Mouse (Mus musculus) kidney, postnatal 14 days (tissue): ENCODE results near the gene Myo10.

Source experiments
- DNase-seq: peaks from one replicate; pipeline ENCODE4 v3.0.0; 2022; ENCODE audit warnings: mixed read lengths

The Myo10 gene

DNA sequence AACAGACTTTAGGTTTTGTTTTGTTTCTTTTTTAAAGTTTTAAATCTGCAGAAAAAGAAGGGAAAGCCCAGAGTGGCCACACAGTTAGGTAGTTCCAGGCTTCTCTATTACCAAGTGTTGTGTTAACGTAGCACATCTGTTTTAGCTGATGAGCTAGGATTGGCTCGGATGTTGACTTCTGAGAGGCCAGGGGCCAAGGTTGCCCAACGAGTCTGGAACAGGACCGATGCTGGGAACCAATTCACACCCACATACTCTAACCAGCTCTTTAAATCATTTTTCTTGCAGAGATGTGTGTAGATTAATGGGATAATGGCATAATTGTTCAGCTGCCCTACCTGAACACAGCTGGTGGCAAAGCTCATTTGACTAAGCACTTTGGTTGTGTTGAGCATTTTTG is 1.8 kb upstream of the Myo10 start:
- no peak for DNase-seq

DNA sequence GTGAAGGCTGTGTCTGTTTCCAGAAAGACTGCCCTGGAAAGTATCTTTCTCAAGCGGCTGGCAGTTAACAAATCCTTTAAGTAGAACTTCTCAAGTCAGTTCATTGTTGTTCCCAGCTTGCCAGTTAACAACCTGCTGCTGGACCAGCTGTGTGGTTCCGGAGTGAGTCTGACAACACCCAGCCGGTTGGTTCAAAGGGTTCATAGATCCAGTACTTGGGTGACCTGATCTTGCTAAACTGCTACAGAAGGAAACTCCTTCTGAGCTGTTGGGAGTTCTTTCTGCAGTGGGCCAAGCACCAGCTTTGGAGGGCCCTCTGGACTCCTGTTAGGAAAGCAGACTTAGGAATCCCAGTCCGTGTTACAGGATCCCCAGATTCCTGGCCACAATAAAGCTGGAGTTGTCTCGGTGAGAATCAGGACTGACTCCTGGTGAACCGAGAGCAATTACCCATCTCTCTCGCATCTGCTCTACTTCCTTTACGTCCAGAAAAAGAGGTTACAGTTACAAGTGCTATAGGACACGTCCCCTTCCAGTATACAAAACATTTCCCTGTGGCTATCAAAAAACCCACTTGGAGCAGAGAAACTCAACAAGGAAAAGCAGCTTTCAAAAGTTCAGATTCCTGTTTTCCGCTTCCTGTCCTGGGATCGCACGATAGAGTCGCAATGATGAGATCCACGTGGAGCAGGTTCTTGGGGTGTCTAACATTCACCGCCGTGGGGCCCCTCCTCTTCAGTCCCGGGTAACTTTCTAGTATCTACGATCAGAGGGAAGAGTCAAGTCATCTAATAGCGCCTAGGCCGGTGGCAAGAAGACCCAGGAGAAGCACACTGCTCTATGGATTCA is 750 bp upstream of the Myo10 start:
- no peak for DNase-seq

DNA sequence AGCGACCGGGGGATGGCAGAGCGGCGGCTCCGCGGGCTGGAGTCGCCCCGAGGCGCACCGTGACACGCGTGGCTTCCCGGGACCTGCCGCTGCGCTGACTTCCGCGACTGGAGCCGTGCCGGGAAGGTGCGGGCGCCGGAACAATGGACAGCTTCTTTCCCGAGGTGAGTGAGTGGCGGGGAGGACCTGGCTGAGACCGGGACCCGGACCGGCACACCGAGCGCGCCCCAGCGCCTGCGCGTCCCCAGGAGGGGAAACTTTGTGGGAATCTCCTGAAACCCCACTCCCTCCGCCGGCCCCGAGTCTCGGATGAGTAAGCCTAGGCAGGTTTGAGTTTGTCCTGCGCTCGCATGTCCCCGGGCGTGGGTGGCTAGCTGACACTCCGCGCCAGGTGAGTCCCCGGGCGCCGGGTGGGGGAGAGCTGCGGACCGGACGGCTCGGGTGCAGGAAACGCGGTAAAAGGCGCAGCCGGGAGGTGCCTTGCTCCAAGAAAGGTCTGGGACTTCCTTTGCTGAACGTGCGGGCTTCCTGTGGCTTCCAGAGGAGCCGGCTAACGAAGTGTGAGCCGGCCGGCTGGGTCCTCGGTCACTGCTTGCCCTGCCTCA is 644 bp downstream of the Myo10 start:
- DNase-seq = peak; percentile 74

DNA sequence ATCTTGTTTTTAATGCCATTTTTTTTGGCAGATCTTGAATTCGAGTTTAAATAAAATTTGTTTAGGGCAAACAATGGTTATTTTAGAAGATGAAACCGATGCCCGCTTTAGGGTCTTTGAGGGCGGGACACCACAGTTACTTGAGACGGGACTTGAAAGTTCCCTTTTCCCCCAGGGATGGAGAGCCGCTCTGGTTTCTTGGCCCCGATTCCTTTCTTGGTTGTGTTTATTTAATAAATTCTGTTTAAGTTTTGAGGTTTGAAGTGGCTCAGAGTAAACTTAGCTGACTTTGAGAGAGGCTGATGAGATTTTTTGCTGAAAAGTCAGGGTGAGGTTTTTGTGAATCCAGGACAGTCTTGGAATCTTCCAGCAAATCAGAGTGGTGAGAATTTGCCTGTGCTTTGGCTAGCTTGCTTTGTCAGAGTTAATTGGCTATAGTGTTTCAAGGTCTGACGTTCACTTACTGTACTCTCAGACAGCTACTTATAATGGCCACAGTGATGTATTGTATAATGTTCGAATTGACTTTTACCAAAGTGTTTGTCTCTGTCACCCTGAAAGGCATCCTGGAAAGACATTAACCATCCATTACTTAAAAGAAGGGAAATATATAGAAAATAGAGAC is 1.3 kb downstream of the Myo10 start:
- no peak for DNase-seq

DNA sequence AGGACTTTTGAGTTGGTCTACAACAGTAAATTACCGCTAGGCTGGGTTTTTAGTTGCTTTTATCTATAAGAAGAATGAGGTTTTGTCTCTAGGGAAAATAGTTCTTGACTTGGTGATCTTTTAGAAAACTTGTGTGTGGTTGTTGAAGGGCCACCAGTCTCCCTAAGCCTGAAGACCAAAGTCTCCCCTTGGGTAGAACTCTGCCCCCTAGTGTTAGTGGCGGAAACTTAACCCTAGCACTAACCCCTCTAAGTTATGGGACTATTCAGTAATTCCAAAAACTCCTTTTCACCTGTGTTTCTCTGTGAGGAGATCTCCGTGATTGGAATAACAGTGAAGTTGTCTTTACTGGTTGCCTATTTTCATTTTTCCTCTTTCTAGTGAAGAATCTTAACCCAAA is 1.9 kb downstream of the Myo10 start:
- DNase-seq = peak; percentile 62

DNA sequence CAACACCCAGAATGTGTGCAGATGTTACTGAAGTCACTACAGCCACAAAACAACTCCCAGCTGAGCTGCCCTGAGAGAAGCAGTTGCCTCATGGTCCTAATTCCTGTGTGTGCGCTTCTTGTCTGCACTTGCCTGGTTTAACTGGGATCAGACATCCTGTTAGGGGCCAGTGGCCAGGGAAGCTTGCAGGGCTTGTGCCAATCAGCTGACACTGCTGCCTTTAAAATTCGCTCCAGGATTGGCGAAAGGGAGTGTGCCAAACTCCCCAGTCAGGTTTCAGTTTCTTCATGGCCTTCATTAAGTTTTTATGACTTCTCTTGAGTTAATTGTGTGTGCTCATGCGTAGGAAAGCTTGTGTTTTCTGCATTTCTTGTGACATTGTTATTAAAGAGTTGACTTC is 3.1 kb downstream of the Myo10 start:
- DNase-seq = peak; percentile 85

DNA sequence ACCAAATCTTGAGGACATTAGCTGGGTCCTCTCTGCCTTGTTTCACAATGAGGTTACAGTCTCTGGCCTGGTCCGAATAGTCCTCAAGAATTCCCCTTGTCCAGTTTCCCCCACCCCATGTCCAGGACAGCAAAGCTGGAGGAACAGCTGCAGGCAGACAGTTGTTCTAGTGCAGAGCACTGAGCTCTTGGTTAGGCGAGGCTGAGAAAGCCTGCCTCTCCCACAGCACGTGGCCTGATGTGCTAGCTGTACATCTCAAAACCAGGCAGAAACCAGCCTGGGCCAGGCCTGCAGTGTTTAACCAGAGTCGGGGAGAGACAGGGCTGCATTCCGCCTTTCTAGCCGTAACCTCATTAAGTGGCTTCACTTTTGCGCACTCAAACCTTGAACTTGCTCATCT is 4.7 kb downstream of the Myo10 start:
- no peak for DNase-seq

DNA sequence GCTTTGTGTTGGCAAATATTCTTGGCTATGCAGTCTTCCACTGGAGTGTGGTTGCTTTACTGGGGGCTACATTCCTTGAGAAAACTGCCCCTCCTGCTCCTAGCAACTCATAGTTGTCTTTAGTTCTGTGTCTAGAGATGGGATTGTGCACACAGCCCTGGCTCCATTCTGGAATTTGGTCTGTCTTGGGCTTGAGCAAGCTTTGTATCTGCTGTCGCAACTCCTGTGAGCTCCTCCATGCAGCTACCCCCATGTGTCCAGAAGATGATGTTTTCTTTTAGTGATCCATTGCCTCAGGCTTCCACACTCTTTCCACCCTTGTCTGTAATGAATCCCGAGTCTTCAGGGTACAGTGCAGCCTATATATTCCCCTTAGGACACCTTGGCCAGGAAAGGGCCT is 5.9 kb downstream of the Myo10 start:
- no peak for DNase-seq

DNA sequence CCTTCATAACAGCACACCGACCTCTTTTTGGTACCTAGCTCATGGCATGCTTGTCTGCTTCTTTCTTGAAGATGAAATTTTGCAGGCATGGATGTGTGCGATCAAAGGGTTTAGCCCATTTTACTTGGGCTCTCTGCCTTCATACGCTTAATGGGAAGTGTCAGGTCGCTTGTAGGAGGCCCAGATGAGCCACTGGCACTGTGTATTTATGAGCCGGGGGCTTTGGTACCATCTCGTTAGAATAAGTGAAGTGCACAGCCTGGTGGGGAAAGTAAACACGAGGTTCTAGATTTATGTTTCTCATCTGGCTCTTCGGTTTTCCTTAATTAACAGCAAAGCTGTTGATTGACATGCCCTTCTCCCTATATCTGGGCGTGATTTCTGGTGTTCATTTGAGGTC is 8.4 kb downstream of the Myo10 start:
- DNase-seq = no peak

DNA sequence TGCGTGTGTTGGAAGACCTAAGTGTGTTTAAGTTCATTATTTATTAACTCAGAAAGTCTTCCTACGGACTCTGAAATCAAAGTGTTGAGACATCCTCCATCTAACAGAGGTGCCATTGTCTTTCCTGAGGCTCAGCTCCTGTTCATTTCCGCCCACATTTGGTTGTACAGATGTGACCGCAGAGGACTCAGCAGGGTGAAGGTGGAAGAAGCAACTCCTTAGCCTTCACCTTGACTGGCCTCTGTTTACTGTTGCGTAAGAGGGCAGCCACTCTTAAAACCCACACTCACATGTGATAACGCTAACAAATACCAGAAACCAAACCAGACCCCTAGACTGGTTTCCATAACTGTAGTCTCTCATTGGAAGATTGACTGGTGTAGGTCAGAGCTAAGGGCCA is 9.0 kb downstream of the Myo10 start:
- no peak for DNase-seq

DNA sequence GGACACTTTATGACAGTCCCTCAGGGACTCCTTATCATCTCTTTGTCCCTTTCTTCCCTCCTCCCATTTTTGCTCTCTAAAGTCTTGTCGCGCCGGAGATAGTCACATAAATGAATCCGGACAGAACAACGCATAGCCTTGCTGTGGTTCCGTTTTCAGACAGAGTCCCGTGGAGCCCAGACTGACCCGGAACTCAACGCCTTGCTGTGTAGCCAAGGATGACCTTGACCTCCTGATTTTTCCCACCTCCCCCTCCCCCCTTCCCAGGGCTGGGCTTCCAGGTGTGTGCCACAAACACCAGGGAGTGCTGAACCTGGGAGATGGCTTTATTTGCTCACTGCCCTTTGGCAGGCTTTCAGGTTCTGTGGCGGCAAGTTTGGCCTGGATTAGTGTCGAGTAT is 10.6 kb downstream of the Myo10 start:
- DNase-seq = peak; percentile 57

DNA sequence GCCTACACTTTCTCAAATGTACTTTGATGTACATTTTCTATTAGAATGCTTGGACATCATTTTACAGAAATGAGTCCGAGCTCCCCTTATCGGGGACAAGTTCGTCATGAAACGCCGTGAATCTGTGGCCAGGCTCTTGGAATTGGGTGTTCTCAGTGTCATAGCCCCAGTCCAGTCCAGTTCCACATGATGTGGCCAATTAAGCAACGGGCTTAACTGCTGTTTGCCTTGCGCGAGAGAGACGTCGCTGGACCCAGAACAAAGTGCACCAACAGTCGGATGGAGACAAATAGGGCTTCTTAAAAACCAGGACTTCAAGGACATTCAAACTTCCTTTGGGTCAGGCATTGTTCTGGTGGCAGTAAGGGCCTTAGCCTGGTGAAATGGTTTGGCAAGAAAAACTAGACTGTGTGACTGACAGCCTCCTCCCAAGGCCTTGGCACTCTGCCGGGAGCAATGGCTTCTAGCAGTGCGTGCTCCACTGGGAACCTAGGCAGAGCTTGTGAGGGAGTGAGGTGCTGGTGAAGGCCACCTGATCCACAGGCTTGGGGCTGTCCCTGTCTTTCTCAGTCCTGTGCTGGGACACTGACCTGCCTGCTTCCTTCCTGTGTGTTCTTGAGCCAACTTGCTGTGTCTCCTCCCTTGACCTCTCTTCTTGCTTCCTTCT is 11.5 kb downstream of the Myo10 start:
- peak; percentile 85 for DNase-seq

DNA sequence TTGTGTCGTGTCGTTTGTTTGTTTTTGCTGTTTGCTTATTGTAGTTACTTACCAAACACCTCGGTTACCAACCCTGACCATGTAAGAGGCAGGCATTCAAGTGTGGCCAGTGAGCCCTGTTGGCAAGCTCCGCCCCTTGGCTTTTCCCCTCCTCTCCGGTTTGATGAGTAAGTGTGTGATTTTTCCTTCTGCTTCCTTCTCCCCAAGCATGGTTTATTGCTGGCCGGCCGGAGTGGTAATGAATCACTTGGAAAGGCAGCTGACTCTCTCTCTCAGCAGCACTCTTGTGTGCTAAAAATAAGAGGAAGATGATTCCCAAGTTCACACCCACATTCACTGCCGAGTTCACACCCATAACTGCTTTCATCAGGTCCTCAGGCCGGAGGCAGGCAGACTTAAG is 15.4 kb downstream of the Myo10 start:
- peak; percentile 83 for DNase-seq

DNA sequence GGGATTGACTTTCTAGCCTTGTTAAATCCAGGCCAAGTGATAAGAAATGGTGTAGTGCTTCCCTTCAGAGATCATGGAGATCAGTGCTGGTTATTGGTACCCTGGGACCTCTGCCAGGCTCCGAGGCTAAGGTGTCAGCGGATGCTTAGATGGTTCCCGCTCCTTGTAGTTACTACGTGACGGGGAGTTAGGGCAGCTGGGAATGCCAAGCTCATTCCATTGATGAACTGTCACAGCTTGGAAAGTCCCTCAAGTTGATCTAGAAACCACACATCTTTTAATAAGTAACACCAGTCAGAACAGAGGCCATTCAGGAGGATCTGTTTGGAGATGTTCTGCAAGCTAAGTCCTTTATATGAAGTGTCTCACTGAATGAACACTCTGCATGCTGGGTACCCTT is 16.9 kb downstream of the Myo10 start:
- DNase-seq = no peak

DNA sequence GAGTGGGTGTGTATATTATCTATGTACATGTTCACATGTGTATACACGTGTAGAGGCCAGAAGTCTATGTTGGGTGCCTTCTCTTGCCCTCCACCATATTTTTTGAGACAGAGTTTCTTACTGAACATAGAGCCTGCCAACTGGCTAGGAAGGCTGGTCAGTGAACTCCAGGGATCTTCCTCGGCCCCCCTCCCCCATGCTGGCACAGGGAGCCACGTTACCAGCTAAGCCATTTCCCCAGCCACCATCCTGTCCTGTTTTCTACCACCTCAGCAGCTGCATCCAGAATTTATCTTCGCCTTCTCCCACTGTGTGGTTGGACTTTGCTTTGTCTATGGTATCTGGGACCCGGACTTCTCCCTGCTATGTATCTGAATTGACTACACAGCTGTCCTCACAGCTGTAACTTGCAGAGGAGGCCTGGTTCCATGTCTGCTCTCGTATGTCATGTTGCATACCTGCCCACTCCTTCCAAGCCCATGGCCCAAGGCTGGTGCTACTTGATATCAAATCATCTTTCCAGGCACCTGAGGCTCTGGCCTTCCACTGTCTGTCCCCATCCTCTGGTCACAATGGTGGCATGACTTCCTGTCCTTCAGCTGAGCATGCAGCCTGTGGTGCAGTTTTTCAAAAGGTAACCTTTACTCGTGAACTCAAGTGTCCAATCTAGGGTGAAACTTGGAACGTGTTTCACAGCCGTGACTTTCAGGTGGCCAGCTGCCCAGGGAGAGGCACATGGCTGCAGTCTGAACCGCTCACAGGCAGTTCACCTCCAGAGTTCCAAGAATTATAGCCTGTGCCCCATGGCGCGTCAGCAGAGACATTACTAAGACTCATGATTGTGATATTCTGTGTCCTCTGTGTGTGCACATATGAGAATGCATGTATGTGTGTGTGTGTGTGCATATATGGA is 18.8 kb downstream of the Myo10 start:
- peak; percentile 81 for DNase-seq

DNA sequence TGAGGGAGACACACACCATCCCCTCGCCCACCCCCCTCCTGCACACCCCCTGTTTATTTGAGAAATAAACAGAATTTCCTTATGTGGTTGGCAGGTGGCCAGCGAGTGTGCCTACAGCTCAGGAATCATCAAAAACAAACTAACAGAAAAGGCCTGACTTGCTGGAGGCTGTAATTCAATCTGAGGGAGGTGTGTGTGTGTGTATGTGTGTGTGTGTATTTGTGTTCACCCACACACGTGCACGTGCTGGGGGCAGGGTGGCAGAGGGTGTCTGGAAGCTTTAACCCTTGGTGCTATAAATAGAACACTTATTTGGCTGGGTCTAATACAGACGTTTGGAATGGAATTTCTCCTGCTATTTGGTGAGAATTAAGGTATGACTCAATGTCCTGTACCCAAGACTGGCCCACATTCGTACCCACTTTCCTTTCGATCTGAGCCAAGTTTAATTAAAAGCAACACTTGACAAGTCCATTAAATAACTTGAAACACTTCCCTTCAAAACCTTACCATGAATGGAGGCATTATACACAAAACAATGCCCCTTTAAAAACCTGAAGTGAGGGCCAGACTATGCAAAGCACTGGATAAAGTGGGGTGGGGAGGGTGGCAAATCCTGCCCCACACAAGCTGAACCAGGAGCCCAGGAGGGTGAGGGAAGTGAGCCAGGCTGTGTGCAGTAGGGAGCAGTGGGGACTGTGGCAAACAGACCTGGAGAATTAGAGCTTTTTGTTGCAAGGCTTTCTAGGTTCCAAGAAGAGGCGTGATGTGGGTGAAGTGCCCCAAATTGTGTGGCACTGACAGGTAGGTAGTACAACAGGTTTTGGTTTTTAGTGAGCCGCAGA is 20.1 kb downstream of the Myo10 start:
- peak; percentile 56 for DNase-seq

DNA sequence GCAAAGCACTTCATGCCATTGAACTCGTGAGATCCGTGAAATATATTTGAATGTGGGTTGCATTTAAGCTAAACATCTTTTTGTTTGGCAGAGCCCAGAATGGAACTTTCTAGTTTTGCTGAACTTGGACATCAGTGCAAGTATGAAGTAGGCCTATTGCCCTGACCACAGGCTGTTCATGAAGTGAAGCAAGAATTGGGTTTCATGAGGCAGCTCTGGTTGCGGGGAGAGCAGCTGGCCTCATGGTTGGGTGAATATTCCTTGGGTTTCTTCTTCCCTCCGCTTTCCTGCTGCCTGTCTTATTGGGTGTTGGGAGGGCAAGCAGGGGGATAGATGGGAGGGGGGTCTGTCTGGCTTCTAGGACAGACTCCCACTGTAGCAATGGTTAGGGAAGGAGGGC is 23.5 kb downstream of the Myo10 start:
- DNase-seq = no peak

DNA sequence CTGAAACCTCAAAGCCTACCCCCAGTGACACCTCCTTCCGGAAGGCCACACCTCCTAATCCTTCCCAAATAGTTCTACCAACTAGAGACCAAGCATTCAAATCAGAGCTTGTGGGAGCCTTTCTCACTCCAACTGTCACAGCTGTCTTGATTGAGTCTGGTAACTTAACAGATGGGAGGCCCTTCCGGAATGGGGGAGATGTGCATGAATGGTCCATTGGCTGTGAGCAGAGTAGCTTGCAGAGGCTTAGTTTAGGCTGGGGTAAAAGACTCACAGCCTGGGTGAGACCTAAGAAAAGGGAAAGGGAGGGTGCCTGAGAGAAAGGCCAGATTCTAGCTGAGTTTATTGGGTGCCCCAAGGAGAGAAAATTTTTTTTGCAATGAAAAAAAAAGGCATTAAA is 26.0 kb downstream of the Myo10 start:
- no peak for DNase-seq

DNA sequence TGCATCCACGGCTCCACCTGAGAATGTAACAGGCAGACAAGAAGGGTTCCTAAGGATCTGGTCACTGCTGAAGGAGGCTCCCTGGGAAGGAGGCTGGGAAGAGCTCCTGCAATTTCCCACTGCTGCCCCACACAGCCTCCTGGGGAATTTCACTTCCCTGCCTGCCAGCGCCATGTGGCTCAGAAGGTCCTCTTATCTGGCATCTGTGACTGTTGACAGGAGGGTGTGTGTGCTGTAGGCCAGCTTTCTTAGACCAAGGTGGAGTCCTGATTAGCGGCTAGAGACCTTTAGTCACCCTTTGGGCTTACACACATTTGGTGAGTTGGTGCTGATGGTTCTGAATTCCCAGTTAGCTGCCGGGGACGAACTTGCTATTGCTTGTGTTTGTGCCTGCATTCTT is 28.0 kb downstream of the Myo10 start:
- DNase-seq = no peak

DNA sequence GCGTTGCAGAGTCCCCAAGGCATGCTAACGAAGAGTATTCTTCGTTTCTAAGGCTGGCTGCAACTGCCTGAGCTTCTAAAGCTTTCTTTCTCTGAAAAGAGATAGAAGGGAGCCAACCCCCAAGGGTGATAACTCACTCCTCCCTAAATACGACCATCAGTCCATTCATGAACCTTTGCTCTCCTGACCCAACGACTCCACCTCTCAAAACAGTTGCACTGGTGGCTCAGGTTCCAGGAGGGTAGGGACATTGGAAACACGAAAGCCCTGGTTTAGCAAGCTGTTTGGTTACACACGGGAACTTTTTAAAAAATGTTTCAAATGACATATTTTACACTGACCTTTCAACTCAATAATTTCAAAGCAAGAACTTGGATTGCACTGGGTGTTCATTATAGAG is 29.5 kb downstream of the Myo10 start:
- no peak for DNase-seq

DNA sequence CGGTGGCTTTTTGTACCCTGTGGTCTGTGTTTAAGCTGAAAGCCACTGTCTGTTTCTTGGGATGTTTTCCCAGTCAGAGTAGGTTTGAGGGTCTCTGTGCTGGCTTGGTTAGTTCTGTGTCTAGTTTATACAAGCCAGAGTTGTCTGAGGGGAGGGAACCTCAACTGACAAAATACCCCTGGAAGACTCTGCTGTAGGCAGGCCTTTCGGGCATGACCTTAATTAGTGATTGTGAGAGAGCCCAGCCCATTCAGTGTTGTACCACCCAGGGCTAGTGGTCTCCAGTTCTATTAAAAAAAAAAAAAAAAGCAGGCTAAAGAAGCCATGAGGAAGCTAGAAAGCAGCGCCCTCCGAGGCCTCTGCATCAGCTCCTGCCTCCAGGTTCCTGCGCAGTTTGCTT is 30.0 kb downstream of the Myo10 start:
- DNase-seq = no peak

DNA sequence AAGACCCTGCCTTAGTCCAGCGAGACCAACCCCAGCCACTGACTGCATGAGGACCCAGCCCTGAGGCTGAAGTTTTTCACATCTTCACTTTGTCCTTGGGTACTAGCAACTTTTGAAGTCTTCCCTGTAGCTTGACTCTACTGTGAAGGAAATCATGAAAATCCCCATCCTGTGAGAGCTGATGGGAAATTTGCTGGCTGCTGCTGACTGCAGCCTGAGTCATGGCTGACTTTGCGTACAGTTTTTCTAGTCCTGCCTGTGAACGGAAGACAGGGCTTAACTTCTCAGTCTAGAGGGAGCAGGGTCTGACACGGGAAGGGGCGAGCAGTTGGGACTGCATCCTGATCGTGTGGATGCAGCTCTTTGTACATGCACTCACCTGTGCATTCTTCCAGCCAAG is 30.6 kb downstream of the Myo10 start:
- no peak for DNase-seq
